Mouse (Mus musculus) G1E (cell line): ENCODE results near the gene Dnase1l1. TPM values are rescaled to one million over a fixed set of nuclear protein-coding genes. Genes with fewer than 3 reads are reported as not detected.

Source experiments
- ATAC-seq: 2 replicates; pipeline ENCODE4 v1.8.0; 2016; ENCODE audit warnings: mild to moderate bottlenecking; ENCODE audit not compliant: insufficient number of reproducible peaks, poor library complexity, low FRiP score, severe bottlenecking; ENCODE audit errors: extremely low read depth
- DNase-seq: peaks from one replicate; pipeline ENCODE4 v3.0.0; 2012; ENCODE audit warnings: low spot score
- H3K27me3 ChIP-seq: 2 replicates; pipeline ENCODE4 v1.6.1; 2012; ENCODE audit warnings: mild to moderate bottlenecking, low read length, inconsistent platforms; ENCODE audit not compliant: insufficient read depth
- H3K36me3 ChIP-seq: replicated peaks from 2 replicates; pipeline ENCODE3; 2012; ENCODE audit warnings: mild to moderate bottlenecking, inconsistent platforms
- H3K4me1 ChIP-seq: 2 replicates; pipeline ENCODE4 v1.6.1; 2012; ENCODE audit warnings: low read depth, low read length, inconsistent platforms, mixed read lengths; ENCODE audit not compliant: insufficient read depth
- H3K4me3 ChIP-seq: 2 replicates; pipeline ENCODE4 v1.5.1; 2012; ENCODE audit warnings: low read depth, mild to moderate bottlenecking, inconsistent platforms, low read length, moderate library complexity, mixed read lengths
- H3K9me3 ChIP-seq: replicated peaks from 2 replicates; pipeline ENCODE4 v1.6.1; 2012; ENCODE audit warnings: inconsistent platforms
- CTCF ChIP-seq: IDR thresholded peaks from 2 replicates; pipeline ENCODE4 v1.5.1; 2012; ENCODE audit warnings: low read depth, low read length, inconsistent platforms, mixed read lengths
- GATA1 ChIP-seq: IDR thresholded peaks from 2 replicates; pipeline ENCODE4 v1.6.1; 2012; ENCODE audit warnings: borderline replicate concordance, low read length, inconsistent platforms, mixed read lengths
- GATA2 ChIP-seq: IDR thresholded peaks from 2 replicates; pipeline ENCODE4 v1.6.1; 2012; ENCODE audit warnings: low read depth, low read length, inconsistent platforms, borderline replicate concordance
- POLR2AphosphoS5 ChIP-seq: IDR thresholded peaks from 2 replicates; pipeline ENCODE4 v1.6.1; 2012; ENCODE audit warnings: low read depth, low read length, inconsistent platforms; ENCODE audit not compliant: insufficient replicate concordance
- TAL1 ChIP-seq: conservative IDR thresholded peaks from 2 replicates; pipeline ENCODE4 v1.6.1; 2012; ENCODE audit warnings: low read depth, low read length, inconsistent platforms, mixed read lengths
- polyA plus RNA-seq: library from polyadenylated mRNA; stranded (reverse); fragments of >175 nt; gene quantifications from 2 replicates; pipeline ENCODE4 v1.2.3, GENCODE M21; 2012
- total RNA-seq, 2 experiments: library from RNA; stranded (forward) in 1 of 2; stranded (reverse) in 1 of 2; fragments of 200-1000 nt in 1 of 2; fragments of >200 nt in 1 of 2; fragmentation: Nextera tagmentation in 1 of 2; gene quantifications; 2 replicates each; pipeline ENCODE4 v1.2.3; 2014 to 2017

Dnase1l1 gene
- total and polyA plus RNA-seq, 3 experiments = 0.34 to 48.7 (median 25.1) TPM

GRCm38 (mm10) chrX:74240332-74240731 lies 41.8 kb downstream of the Dnase1l1 start:
- H3K36me3 ChIP-seq = peaks cover 75% of the 10 kb centered on the region

GRCm38 (mm10) chrX:74233196-74233595 lies 48.9 kb downstream of the Dnase1l1 start:
- peaks cover 97% of the 10 kb centered on the region for H3K36me3 ChIP-seq
- DNase-seq (no peak), ATAC-seq (no peak)
- no peak overlapping the region for H3K4me3 ChIP-seq
- H3K4me1 ChIP-seq = peaks cover 5% of the 10 kb centered on the region; the same call in 1 of the 2 replicates
- H3K27me3 ChIP-seq = no peaks in the 10 kb centered on the region
- TF ChIP-seq GATA2 = no peak
- no peak for TF ChIP-seq CTCF
- no peak for TF ChIP-seq TAL1
- H3K9me3 ChIP-seq = no peaks in the 10 kb centered on the region

More at GRCm38 (mm10) chrX:74240332-74240731, 41.8 kb downstream of the Dnase1l1 start:
- ATAC-seq = no peak
- no peaks in the 10 kb centered on the region for H3K27me3 ChIP-seq
- peaks cover 51% of the 10 kb centered on the region for H3K4me1 ChIP-seq
- TF ChIP-seq GATA2 (no peak), GATA1 (no peak), CTCF (no peak), TAL1 (no peak), POLR2AphosphoS5 (no peak)
- no peaks in the 10 kb centered on the region for H3K9me3 ChIP-seq
- no peak for DNase-seq
- H3K4me3 ChIP-seq = no peak overlapping the region

GRCm38 (mm10) chrX:74230038-74230437 lies 52.1 kb downstream of the Dnase1l1 start:
- H3K36me3 ChIP-seq = peaks cover 100% of the 10 kb centered on the region
- no peak for TF ChIP-seq POLR2AphosphoS5
- no peak for TF ChIP-seq CTCF
- no peak for TF ChIP-seq GATA2
- TF ChIP-seq TAL1 = no peak
- TF ChIP-seq GATA1 = no peak
- no peak for ATAC-seq

More at GRCm38 (mm10) chrX:74230038-74230437, 52.1 kb downstream of the Dnase1l1 start:
- peaks cover 5% of the 10 kb centered on the region; the same call in 1 of the 2 replicates for H3K4me1 ChIP-seq
- no peak for DNase-seq
- H3K4me3 ChIP-seq = no peak overlapping the region
- H3K9me3 ChIP-seq = no peaks in the 10 kb centered on the region
- no peaks in the 10 kb centered on the region for H3K27me3 ChIP-seq

Other genes with a start within 250 kb of the Dnase1l1 start
- gene Opn1mw, start 154.9 kb downstream of the Dnase1l1 start, total RNA-seq (2014; fragmentation: Nextera tagmentation) = not detected in 2 replicates
- not detected in 2 replicates for gene Opn1mw, start 154.9 kb downstream of the Dnase1l1 start, total RNA-seq (2017)
- not detected in 2 replicates for gene Opn1mw, start 154.9 kb downstream of the Dnase1l1 start, polyA plus RNA-seq
- gene Mecp2, start 147.0 kb downstream of the Dnase1l1 start, total RNA-seq (2014; fragmentation: Nextera tagmentation) = 40.1 and 44.3 TPM in 2 replicates
- gene Mecp2, start 147.0 kb downstream of the Dnase1l1 start, total RNA-seq (2017) = 18.1 and 21.2 TPM in 2 replicates
- 47.7 and 50.3 TPM in 2 replicates for gene Mecp2, start 147.0 kb downstream of the Dnase1l1 start, polyA plus RNA-seq
- gene Tex28, start 114.5 kb downstream of the Dnase1l1 start, total RNA-seq (2014; fragmentation: Nextera tagmentation) = not detected in 2 replicates
- not detected in 2 replicates for gene Tex28, start 114.5 kb downstream of the Dnase1l1 start, total RNA-seq (2017)
- not detected in 2 replicates for gene Tex28, start 114.5 kb downstream of the Dnase1l1 start, polyA plus RNA-seq
- gene Tktl1, start 105.1 kb downstream of the Dnase1l1 start, total RNA-seq (2014; fragmentation: Nextera tagmentation) = not detected in 2 replicates
- 0.38 and 0.52 TPM in 2 replicates for gene Tktl1, start 105.1 kb downstream of the Dnase1l1 start, total RNA-seq (2017)
- gene Tktl1, start 105.1 kb downstream of the Dnase1l1 start, polyA plus RNA-seq = not detected in 2 replicates
- 91.2 and 93.7 TPM in 2 replicates for gene Flna, start 32.5 kb downstream of the Dnase1l1 start, total RNA-seq (2014; fragmentation: Nextera tagmentation)
- gene Flna, start 32.5 kb downstream of the Dnase1l1 start, total RNA-seq (2017) = 172 and 186 TPM in 2 replicates
- gene Flna, start 32.5 kb downstream of the Dnase1l1 start, polyA plus RNA-seq = 41.2 and 47.1 TPM in 2 replicates
- 179 and 186 TPM in 2 replicates for gene Emd, start 27.6 kb downstream of the Dnase1l1 start, total RNA-seq (2014; fragmentation: Nextera tagmentation)
- 77.4 and 84.2 TPM in 2 replicates for gene Emd, start 27.6 kb downstream of the Dnase1l1 start, total RNA-seq (2017)
- gene Emd, start 27.6 kb downstream of the Dnase1l1 start, polyA plus RNA-seq = 39.7 and 56.5 TPM in 2 replicates
- 3,507 and 3,613 TPM in 2 replicates for gene Rpl10, start 11.5 kb downstream of the Dnase1l1 start, total RNA-seq (2014; fragmentation: Nextera tagmentation)
- gene Rpl10, start 11.5 kb downstream of the Dnase1l1 start, total RNA-seq (2017) = 1,842 and 1,992 TPM in 2 replicates
- 832 and 1,009 TPM in 2 replicates for gene Rpl10, start 11.5 kb downstream of the Dnase1l1 start, polyA plus RNA-seq
- 65.1 and 74.6 TPM in 2 replicates for gene Taz, start 425 bp downstream of the Dnase1l1 start, total RNA-seq (2014; fragmentation: Nextera tagmentation)
- gene Taz, start 425 bp downstream of the Dnase1l1 start, total RNA-seq (2017) = 31.4 and 43.4 TPM in 2 replicates
- gene Taz, start 425 bp downstream of the Dnase1l1 start, polyA plus RNA-seq = 27.9 and 29.8 TPM in 2 replicates
- 129 and 137 TPM in 2 replicates for gene Atp6ap1, start 14.8 kb upstream of the Dnase1l1 start, total RNA-seq (2014; fragmentation: Nextera tagmentation)
- gene Atp6ap1, start 14.8 kb upstream of the Dnase1l1 start, total RNA-seq (2017) = 265 and 297 TPM in 2 replicates
- 10.4 and 11.2 TPM in 2 replicates for gene Atp6ap1, start 14.8 kb upstream of the Dnase1l1 start, polyA plus RNA-seq
- gene Gdi1, start 22.7 kb upstream of the Dnase1l1 start, total RNA-seq (2014; fragmentation: Nextera tagmentation) = 239 and 405 TPM in 2 replicates
- 27.7 and 30.6 TPM in 2 replicates for gene Gdi1, start 22.7 kb upstream of the Dnase1l1 start, total RNA-seq (2017)
- gene Gdi1, start 22.7 kb upstream of the Dnase1l1 start, polyA plus RNA-seq = 31.8 and 35.0 TPM in 2 replicates
- 37.9 and 41.0 TPM in 2 replicates for gene Fam50a, start 30.7 kb upstream of the Dnase1l1 start, total RNA-seq (2014; fragmentation: Nextera tagmentation)
- 78.8 and 99.8 TPM in 2 replicates for gene Fam50a, start 30.7 kb upstream of the Dnase1l1 start, total RNA-seq (2017)
- 33.8 and 44.5 TPM in 2 replicates for gene Fam50a, start 30.7 kb upstream of the Dnase1l1 start, polyA plus RNA-seq
- gene Plxna3, start 46.7 kb upstream of the Dnase1l1 start, total RNA-seq (2014; fragmentation: Nextera tagmentation) = 20.5 and 24.0 TPM in 2 replicates
- 3.0 and 4.6 TPM in 2 replicates for gene Plxna3, start 46.7 kb upstream of the Dnase1l1 start, total RNA-seq (2017)
- gene Plxna3, start 46.7 kb upstream of the Dnase1l1 start, polyA plus RNA-seq = 18.8 and 19.4 TPM in 2 replicates
- 36.5 and 47.9 TPM in 2 replicates for gene Lage3, start 71.3 kb upstream of the Dnase1l1 start, total RNA-seq (2014; fragmentation: Nextera tagmentation)
- gene Lage3, start 71.3 kb upstream of the Dnase1l1 start, total RNA-seq (2017) = 32.5 and 36.9 TPM in 2 replicates
- gene Lage3, start 71.3 kb upstream of the Dnase1l1 start, polyA plus RNA-seq = 5.0 and 5.2 TPM in 2 replicates
- 29.0 and 31.2 TPM in 2 replicates for gene Ubl4a, start 90.9 kb upstream of the Dnase1l1 start, total RNA-seq (2014; fragmentation: Nextera tagmentation)
- 15.6 and 20.6 TPM in 2 replicates for gene Ubl4a, start 90.9 kb upstream of the Dnase1l1 start, total RNA-seq (2017)
- gene Ubl4a, start 90.9 kb upstream of the Dnase1l1 start, polyA plus RNA-seq = 16.6 and 26.4 TPM in 2 replicates
- 8.5 and 11.0 TPM in 2 replicates for gene Slc10a3, start 91.0 kb upstream of the Dnase1l1 start, total RNA-seq (2014; fragmentation: Nextera tagmentation)
- gene Slc10a3, start 91.0 kb upstream of the Dnase1l1 start, total RNA-seq (2017) = 5.2 and 8.7 TPM in 2 replicates
- gene Slc10a3, start 91.0 kb upstream of the Dnase1l1 start, polyA plus RNA-seq = 1.1 and 1.2 TPM in 2 replicates
- gene Fam3a, start 110.9 kb upstream of the Dnase1l1 start, total RNA-seq (2014; fragmentation: Nextera tagmentation) = 15.7 and 22.3 TPM in 2 replicates
- gene Fam3a, start 110.9 kb upstream of the Dnase1l1 start, total RNA-seq (2017) = 12.5 and 19.1 TPM in 2 replicates
- 3.6 and 7.2 TPM in 2 replicates for gene Fam3a, start 110.9 kb upstream of the Dnase1l1 start, polyA plus RNA-seq
- gene Ikbkg, start 111.0 kb upstream of the Dnase1l1 start, total RNA-seq (2014; fragmentation: Nextera tagmentation) = 21.2 and 29.1 TPM in 2 replicates
- gene Ikbkg, start 111.0 kb upstream of the Dnase1l1 start, total RNA-seq (2017) = 42.3 and 50.9 TPM in 2 replicates
- 19.5 and 23.7 TPM in 2 replicates for gene Ikbkg, start 111.0 kb upstream of the Dnase1l1 start, polyA plus RNA-seq
- gene G6pdx, start 146.9 kb upstream of the Dnase1l1 start, total RNA-seq (2014; fragmentation: Nextera tagmentation) = 61.5 and 65.0 TPM in 2 replicates
- 40.2 and 40.7 TPM in 2 replicates for gene G6pdx, start 146.9 kb upstream of the Dnase1l1 start, total RNA-seq (2017)
- gene G6pdx, start 146.9 kb upstream of the Dnase1l1 start, polyA plus RNA-seq = 6.8 and 13.7 TPM in 2 replicates
- gene Gm6880, start 199.1 kb upstream of the Dnase1l1 start, total RNA-seq (2014; fragmentation: Nextera tagmentation) = not detected in 2 replicates
- gene Gm6880, start 199.1 kb upstream of the Dnase1l1 start, total RNA-seq (2017) = not detected in 2 replicates
- not detected in 2 replicates for gene Gm6880, start 199.1 kb upstream of the Dnase1l1 start, polyA plus RNA-seq